Mouse (Mus musculus) testis, adult 2 months (tissue): ENCODE results near the gene Gnaq.

Source experiments
- CTCF ChIP-seq: fragments of 200-500 bp; IDR thresholded peaks from 2 replicates; pipeline ENCODE4 v1.5.1; 2012; ENCODE audit warnings: low read depth, mild to moderate bottlenecking, inconsistent platforms, low read length, moderate library complexity; ENCODE audit not compliant: control insufficient read depth, insufficient read depth, insufficient replicate concordance
- POLR2A ChIP-seq: fragments of 200-500 bp; IDR thresholded peaks from 2 replicates; pipeline ENCODE4 v1.6.1; 2012; ENCODE audit warnings: low read depth, mild to moderate bottlenecking, inconsistent platforms, low read length, moderate library complexity; ENCODE audit not compliant: control insufficient read depth

DNA sequence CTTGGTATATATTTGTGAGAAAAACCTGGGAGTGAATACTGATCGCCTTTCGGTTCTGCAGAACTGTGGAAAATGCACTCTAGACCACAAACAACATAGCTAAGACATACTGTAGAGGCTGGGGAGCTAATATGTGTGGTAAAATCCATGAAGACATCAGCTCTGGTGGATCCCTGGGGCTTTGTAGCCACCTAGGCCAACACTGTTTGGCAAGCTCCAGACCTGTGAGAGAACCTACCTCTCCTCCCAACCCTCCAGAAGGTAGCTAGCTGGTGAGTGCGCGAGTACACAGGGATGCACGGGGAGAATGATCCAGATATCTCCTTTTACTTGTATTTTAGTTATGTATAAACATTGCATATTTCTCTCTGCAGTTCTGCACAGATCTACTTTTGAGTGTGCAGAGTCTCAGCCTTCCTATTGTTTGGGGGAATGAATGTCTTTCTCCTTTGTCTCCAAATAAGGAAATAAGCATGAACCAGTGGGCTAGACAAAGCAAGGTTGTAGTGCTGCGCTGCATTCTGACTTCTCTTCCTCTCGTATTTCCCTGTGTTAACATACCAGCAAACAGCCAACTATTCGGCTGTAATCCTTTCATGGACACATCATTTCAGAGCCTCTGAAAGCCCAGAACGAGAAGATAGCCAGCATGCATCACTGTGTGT, 205.4 kb downstream of the Gnaq start:
- TF ChIP-seq CTCF (no peak), POLR2A (no peak)
